Mouse (Mus musculus) CH12.LX (cell line): ENCODE data around the gene Clstn1. TPM values are rescaled to one million over a fixed set of nuclear protein-coding genes. Genes with fewer than 3 reads are reported as not detected.

ENCODE experiments used
- DNase-seq: peaks from one replicate; pipeline ENCODE4 v3.0.0-alpha.2; 2013; ENCODE audit errors: extremely low read depth
- H3K27ac ChIP-seq: 2 replicates; pipeline ENCODE4 v1.5.1; 2012; ENCODE audit warnings: low read depth, mild to moderate bottlenecking, control low read depth, moderate library complexity; ENCODE audit not compliant: insufficient read depth
- H3K27me3 ChIP-seq: replicated peaks from 2 replicates; pipeline ENCODE3; 2012; ENCODE audit warnings: inconsistent platforms
- H3K36me3 ChIP-seq, 2 experiments: replicated peaks in 1 of 2; 2 replicates each; pipeline versions ENCODE3 to v1.6.1; 2012; ENCODE audit warnings: inconsistent platforms in 1 of 2, low read length in 1 of 2, mild to moderate bottlenecking in 1 of 2, mixed read lengths in 1 of 2, moderate library complexity in 1 of 2; ENCODE audit not compliant: control insufficient read depth in 1 of 2, insufficient read depth in 1 of 2
- H3K4me1 ChIP-seq, 2 experiments: 2 replicates each; pipeline ENCODE4 v1.6.1; 2012; ENCODE audit warnings: inconsistent platforms in 1 of 2, moderate library complexity in 1 of 2; ENCODE audit not compliant: insufficient read depth in 2 of 2, control insufficient read depth in 1 of 2
- H3K4me2 ChIP-seq: 2 replicates; pipeline ENCODE4 v1.6.1; 2012; ENCODE audit warnings: low read depth, mild to moderate bottlenecking, control low read depth; ENCODE audit not compliant: poor library complexity, insufficient read depth, severe bottlenecking
- H3K4me3 ChIP-seq, 3 experiments: fragments of 150-350 bp in 1 of 3; sonication (generic) in 1 of 3; replicated peaks in 1 of 3; 2 replicates each; pipeline versions ENCODE3 to v1.5.1; 2011 to 2012; ENCODE audit warnings: low read depth in 2 of 3, low read length in 2 of 3, mild to moderate bottlenecking in 2 of 3, moderate library complexity in 2 of 3, control low read depth in 1 of 3, improper control_type of control experiment in 1 of 3, inconsistent platforms in 1 of 3, mixed read lengths in 1 of 3; ENCODE audit not compliant: poor library complexity in 1 of 3
- H3K79me2 ChIP-seq: replicated peaks from 2 replicates; pipeline ENCODE4 v1.6.1; 2012; ENCODE audit warnings: mild to moderate bottlenecking, moderate library complexity; ENCODE audit not compliant: control insufficient read depth, poor library complexity, insufficient read depth, severe bottlenecking; ENCODE audit errors: extremely low read depth
- H3K9ac ChIP-seq: 2 replicates; pipeline ENCODE4 v1.6.1; 2012; ENCODE audit warnings: low read depth, mild to moderate bottlenecking, control low read depth, moderate library complexity; ENCODE audit not compliant: insufficient read depth
- H3K9me3 ChIP-seq: replicated peaks from 2 replicates; pipeline ENCODE3; 2012; ENCODE audit warnings: low read length, inconsistent platforms, mixed read lengths
- BHLHE40 ChIP-seq: IDR thresholded peaks from 2 replicates; pipeline ENCODE4 v1.6.1; 2011; ENCODE audit warnings: mild to moderate bottlenecking, low read depth, low read length, improper control_type of control experiment
- CHD1 ChIP-seq: IDR thresholded peaks from 2 replicates; pipeline ENCODE4 v1.6.1; 2012; ENCODE audit warnings: low read depth, low read length, improper control_type of control experiment, inconsistent platforms
- CHD2 ChIP-seq: IDR thresholded peaks from 2 replicates; pipeline ENCODE4 v1.6.1; 2011; ENCODE audit warnings: low read length, improper control_type of control experiment
- CTCF ChIP-seq, 2 experiments: IDR thresholded peaks in 1 of 2; conservative IDR thresholded peaks in 1 of 2; 2 replicates each; pipeline ENCODE4 v1.5.1; 2011 to 2012; ENCODE audit warnings: low read depth in 2 of 2, low read length in 2 of 2, improper control_type of control experiment in 1 of 2, inconsistent platforms in 1 of 2, mild to moderate bottlenecking in 1 of 2, moderate library complexity in 1 of 2
- E2F4 ChIP-seq: IDR thresholded peaks from 2 replicates; pipeline ENCODE4 v1.6.1; 2011; ENCODE audit warnings: low read depth, low read length, improper control_type of control experiment; ENCODE audit not compliant: insufficient replicate concordance
- ETS1 ChIP-seq: conservative IDR thresholded peaks from 2 replicates; pipeline ENCODE4 v1.6.1; 2012; ENCODE audit warnings: low read depth, mild to moderate bottlenecking, inconsistent platforms, low read length, improper control_type of control experiment, moderate library complexity
- GABPA ChIP-seq: IDR thresholded peaks from 2 replicates; pipeline ENCODE4 v1.6.1; 2012; ENCODE audit warnings: low read depth, low read length, improper control_type of control experiment, inconsistent platforms; ENCODE audit not compliant: insufficient replicate concordance
- HCFC1 ChIP-seq: IDR thresholded peaks from 2 replicates; pipeline ENCODE4 v1.6.1; 2012; ENCODE audit warnings: low read depth, mild to moderate bottlenecking, inconsistent platforms, low read length, improper control_type of control experiment
- JUN ChIP-seq: IDR thresholded peaks from 2 replicates; pipeline ENCODE4 v1.6.1; 2011; ENCODE audit warnings: low read depth, mild to moderate bottlenecking, low read length, improper control_type of control experiment, moderate library complexity; ENCODE audit not compliant: insufficient read depth
- MAFK ChIP-seq: IDR thresholded peaks from 2 replicates; pipeline ENCODE4 v1.6.1; 2011; ENCODE audit warnings: low read length, improper control_type of control experiment; ENCODE audit not compliant: insufficient replicate concordance
- MAX ChIP-seq: IDR thresholded peaks from 2 replicates; pipeline ENCODE4 v1.6.1; 2011; ENCODE audit warnings: low read length, improper control_type of control experiment
- MAZ ChIP-seq: IDR thresholded peaks from 2 replicates; pipeline ENCODE4 v1.6.1; 2012; ENCODE audit warnings: low read depth, mild to moderate bottlenecking, inconsistent platforms, low read length, improper control_type of control experiment, moderate library complexity
- MXI1 ChIP-seq: IDR thresholded peaks from 2 replicates; pipeline ENCODE4 v1.6.1; 2011; ENCODE audit warnings: mild to moderate bottlenecking, low read depth, low read length, improper control_type of control experiment
- MYC ChIP-seq: IDR thresholded peaks from 2 replicates; pipeline ENCODE4 v1.6.1; 2011; ENCODE audit warnings: low read depth, mild to moderate bottlenecking, improper control_type of control experiment, low read length
- NELFE ChIP-seq: IDR thresholded peaks from 2 replicates; pipeline ENCODE4 v1.6.1; 2011; ENCODE audit warnings: low read depth, low read length, improper control_type of control experiment
- NRF1 ChIP-seq: IDR thresholded peaks from 2 replicates; pipeline ENCODE4 v1.6.1; 2014; ENCODE audit warnings: low read depth, mild to moderate bottlenecking, inconsistent platforms, low read length, improper control_type of control experiment, moderate library complexity
- POLR2A ChIP-seq: IDR thresholded peaks from 2 replicates; pipeline ENCODE4 v1.6.1; 2011; ENCODE audit warnings: low read depth, mild to moderate bottlenecking, improper control_type of control experiment, low read length
- POLR2AphosphoS2 ChIP-seq: IDR thresholded peaks from 2 replicates; pipeline ENCODE4 v1.6.1; 2011; ENCODE audit warnings: low read depth, low read length, improper control_type of control experiment
- RAD21 ChIP-seq: IDR thresholded peaks from 2 replicates; pipeline ENCODE4 v1.6.1; 2011; ENCODE audit warnings: low read depth, mild to moderate bottlenecking, low read length, improper control_type of control experiment, moderate library complexity
- RCOR1 ChIP-seq: conservative IDR thresholded peaks from 2 replicates; pipeline ENCODE4 v1.6.1; 2012; ENCODE audit warnings: low read depth, mild to moderate bottlenecking, inconsistent platforms, low read length, improper control_type of control experiment
- SMC3 ChIP-seq: IDR thresholded peaks from 2 replicates; pipeline ENCODE4 v1.6.1; 2011; ENCODE audit warnings: low read depth, low read length, improper control_type of control experiment
- ZC3H11A ChIP-seq: IDR thresholded peaks from 2 replicates; pipeline ENCODE4 v1.6.1; 2012; ENCODE audit warnings: low read depth, mild to moderate bottlenecking, inconsistent platforms, low read length, improper control_type of control experiment
- ZNF384 ChIP-seq: IDR thresholded peaks from 2 replicates; pipeline ENCODE4 v1.6.1; 2012; ENCODE audit warnings: low read depth, low read length, improper control_type of control experiment, inconsistent platforms
- dilution Hi-C: fragments of 300-500 bp; cut with MboI; formaldehyde crosslinking; loops from 2 replicates; pipeline ENCODE4 v1.14.3; 2020; ENCODE audit warnings: low sequenced_read_pairs; ENCODE audit not compliant: extremely low pct_unique_long_range_greater_than_20kb, extremely low pct_ligation_motif_present
- in situ Hi-C: fragments of 300-500 bp; cut with MboI; formaldehyde crosslinking; loops from 3 replicates; pipeline ENCODE4 v1.14.3; 2019; ENCODE audit warnings: low sequenced_read_pairs, low pct_ligation_motif_present, low pct_unique_long_range_greater_than_20kb, mixed read lengths
- polyA plus RNA-seq: library from polyadenylated mRNA; unstranded; fragments of >175 nt; gene quantifications from 2 replicates; pipeline ENCODE4 v1.2.1, GENCODE M21; 2012; ENCODE audit warnings: low read depth; ENCODE audit not compliant: insufficient read length
- total RNA-seq, 2 experiments: library from RNA; depleted of rRNA; stranded (reverse); fragments of 300-350 nt in 1 of 2; fragments of >200 nt in 1 of 2; gene quantifications; 2 replicates each; pipeline ENCODE4 v1.2.3; 2012 to 2014

Clstn1 gene
- total and polyA plus RNA-seq, 3 experiments = 26.4 to 53.1 (median 35.2) TPM

DNA sequence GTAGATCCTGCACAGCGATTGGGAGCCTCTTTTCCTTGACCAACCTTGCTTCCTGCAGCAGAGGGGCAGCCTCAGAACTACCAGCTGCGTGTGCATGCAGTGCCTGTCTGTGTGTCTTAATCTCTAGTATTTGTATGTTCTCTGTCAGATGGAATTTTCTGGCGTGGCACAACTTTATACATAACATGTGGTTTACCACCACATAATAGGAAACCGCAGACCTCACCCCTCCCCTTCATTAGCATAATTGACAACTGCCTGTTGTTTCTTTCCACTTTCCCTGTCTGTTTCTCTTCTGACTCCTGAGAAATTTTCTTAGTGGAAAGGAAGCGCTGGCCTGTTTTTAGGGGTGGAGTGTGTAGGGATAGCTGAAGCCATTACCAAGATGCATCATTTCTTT is 44.3 kb upstream of the Clstn1 start:
- H3K4me1 ChIP-seq = peaks cover 5 to 10% of the 10 kb centered on the region in 2 experiments; a peak in 3 of 4 replicates
- no peak overlapping the region for H3K4me2 ChIP-seq
- H3K79me2 ChIP-seq = no peaks in the 10 kb centered on the region
- TF ChIP-seq BHLHE40 = no peak
- TF ChIP-seq CHD1 = no peak
- TF ChIP-seq ETS1 = no peak
- TF ChIP-seq SMC3 = no peak
- TF ChIP-seq HCFC1 = no peak
- TF ChIP-seq RCOR1 = no peak
- TF ChIP-seq MAFK = no peak
- TF ChIP-seq JUN = no peak
- TF ChIP-seq NRF1 = no peak
- TF ChIP-seq NELFE = no peak
- TF ChIP-seq CTCF (conservative IDR thresholded peaks at IDR 0.05 in 1 of 2, IDR thresholded peaks at IDR 0.05 in 1 of 2; ENCODE audit: low read depth in 2 of 2, low read length in 2 of 2) = no peak
- TF ChIP-seq MYC = no peak
- TF ChIP-seq GABPA = no peak
- TF ChIP-seq ZNF384 = no peak
- no peak for TF ChIP-seq POLR2AphosphoS2
- no peak for TF ChIP-seq CHD2
- TF ChIP-seq E2F4 = no peak
- no peak for TF ChIP-seq MAX
- dilution Hi-C loops = no loop called here
- DNase-seq = no peak
- H3K27me3 ChIP-seq = no peaks in the 10 kb centered on the region
- no peak overlapping the region for H3K27ac ChIP-seq
- no peak overlapping the region for H3K9ac ChIP-seq
- H3K4me3 ChIP-seq = no peak overlapping the region
- no peaks in the 10 kb centered on the region for H3K36me3 ChIP-seq
- no peaks in the 10 kb centered on the region for H3K9me3 ChIP-seq
- in situ Hi-C loops = no loop called here

DNA sequence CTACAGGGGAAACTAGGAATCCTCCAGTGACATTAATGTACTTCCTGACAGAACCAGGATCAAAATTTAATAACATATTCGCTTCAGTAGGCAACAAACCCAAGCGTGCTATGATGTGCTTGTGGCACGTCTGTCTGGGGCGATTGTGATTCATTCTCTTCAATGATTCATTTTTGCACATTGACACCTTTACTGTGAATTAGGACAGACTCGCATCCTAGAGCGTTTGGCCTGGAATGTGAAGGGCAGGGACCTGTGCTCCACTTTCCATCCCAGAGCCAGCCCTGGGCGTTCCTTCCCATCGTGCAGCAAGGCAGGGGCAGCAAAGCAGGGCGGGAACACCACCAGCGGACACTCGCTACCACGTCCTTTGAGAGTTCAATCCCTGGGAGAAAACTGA is 43.8 kb upstream of the Clstn1 start:
- in situ Hi-C loops = no loop called here
- TF ChIP-seq POLR2A (no peak), CHD2 (no peak), POLR2AphosphoS2 (no peak), MYC (no peak), MAZ (no peak), RCOR1 (no peak), SMC3 (no peak), NELFE (no peak), RAD21 (no peak), ZC3H11A (no peak), MXI1 (no peak), ETS1 (no peak), ZNF384 (no peak)
- H3K9me3 ChIP-seq = no peaks in the 10 kb centered on the region
- no peak overlapping the region for H3K4me2 ChIP-seq
- dilution Hi-C loops = no loop called here
- no peaks in the 10 kb centered on the region for H3K27me3 ChIP-seq
- H3K27ac ChIP-seq = no peak overlapping the region
- H3K36me3 ChIP-seq = no peaks in the 10 kb centered on the region
- no peaks in the 10 kb centered on the region for H3K79me2 ChIP-seq
- DNase-seq = no peak
- no peak overlapping the region for H3K9ac ChIP-seq
- H3K4me3 ChIP-seq = no peak overlapping the region
- H3K4me1 ChIP-seq = peaks cover 8 to 15% of the 10 kb centered on the region in 2 experiments; a peak in 3 of 4 replicates
